Mouse (Mus musculus): ENCODE measurements around the gene Fgfr2.

- TF ChIP-seq CTCF (conservative IDR thresholded peaks at IDR 0.05; ENCODE audit: low read length) (no peak), NANOG (IDR thresholded peaks at IDR 0.05; ENCODE audit: borderline replicate concordance, low read length) (no peak), POU5F1 (IDR thresholded peaks at IDR 0.05; ENCODE audit: borderline replicate concordance, low read length) (no peak)
Measured at GRCm38 (mm10) chr7:132183892-132184404, 939.2 kb downstream of the Fgfr2 start.

Data from E14TG2a.4 (cell line).